Mouse (Mus musculus) lung, adult 2 months (tissue): Measurements from ENCODE around the gene Usp46.

Source experiments
- CTCF ChIP-seq: fragments of 200-500 bp; IDR thresholded peaks from 2 replicates; pipeline ENCODE4 v1.5.1; 2011; ENCODE audit warnings: mild to moderate bottlenecking, low read length, control low read depth; ENCODE audit not compliant: insufficient read depth
- POLR2A ChIP-seq: fragments of 200-500 bp; IDR thresholded peaks from 2 replicates; pipeline ENCODE4 v1.6.1; 2011; ENCODE audit warnings: low read depth, mild to moderate bottlenecking, control low read depth, low read length, borderline replicate concordance; ENCODE audit errors: extremely low read depth

GRCm38 (mm10) chr5:73969338-73969737 is 98.9 kb downstream of the Usp46 start:
- TF ChIP-seq POLR2A: no peak
- TF ChIP-seq CTCF: no peak
